Mouse (Mus musculus): ENCODE data around the gene Gm13272.
"Not testable (repeated sequence)": the region's sequence is repeated elsewhere in the genome, so short reads cannot be mapped to it uniquely, and the experiment has no call there.

Gene Gm13272

DNA sequence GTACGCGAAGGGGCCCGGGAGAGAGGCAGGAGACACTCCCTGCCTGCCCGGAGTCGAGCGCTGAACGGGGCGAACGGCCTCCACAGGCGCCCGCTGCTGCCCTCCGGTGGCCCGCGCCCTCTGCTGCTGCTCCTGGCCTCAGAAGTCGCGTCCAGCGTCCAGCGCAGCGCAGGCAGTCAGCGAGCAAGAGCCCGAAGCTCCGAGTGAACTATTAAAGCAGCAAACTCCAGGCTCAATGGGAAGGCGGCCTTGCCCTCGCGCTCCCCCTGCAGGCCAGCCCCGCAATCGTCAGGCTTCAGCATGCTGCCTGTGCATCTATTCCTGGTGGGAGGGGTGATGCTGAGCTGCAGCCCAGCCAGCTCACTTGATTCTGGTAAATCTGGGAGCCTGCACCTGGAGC is 5.8 kb downstream of the Gm13272 start, which contains the start of gene Gm13276:
Gene Gm13276 (plus strand): TSS at position 301 of the 400 bp plus-strand sequence.
- DNase-seq (ENCODE audit: low spot score in 2 of 2), result not testable (repeated sequence)

DNA sequence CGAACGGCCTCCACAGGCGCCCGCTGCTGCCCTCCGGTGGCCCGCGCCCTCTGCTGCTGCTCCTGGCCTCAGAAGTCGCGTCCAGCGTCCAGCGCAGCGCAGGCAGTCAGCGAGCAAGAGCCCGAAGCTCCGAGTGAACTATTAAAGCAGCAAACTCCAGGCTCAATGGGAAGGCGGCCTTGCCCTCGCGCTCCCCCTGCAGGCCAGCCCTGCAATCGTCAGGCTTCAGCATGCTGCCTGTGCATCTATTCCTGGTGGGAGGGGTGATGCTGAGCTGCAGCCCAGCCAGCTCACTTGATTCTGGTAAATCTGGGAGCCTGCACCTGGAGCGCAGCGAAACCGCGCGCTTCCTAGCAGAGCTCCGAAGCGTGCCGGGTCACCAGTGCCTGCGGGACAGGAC is 8.8 kb downstream of the Gm13272 start, which contains the start of gene Gm13277:
Gene Gm13277 (plus strand): TSS at position 231 of the 400 bp plus-strand sequence.
- peak; percentile 22 to 74 for DNase-seq (ENCODE audit: low spot score in 2 of 2)

DNA sequence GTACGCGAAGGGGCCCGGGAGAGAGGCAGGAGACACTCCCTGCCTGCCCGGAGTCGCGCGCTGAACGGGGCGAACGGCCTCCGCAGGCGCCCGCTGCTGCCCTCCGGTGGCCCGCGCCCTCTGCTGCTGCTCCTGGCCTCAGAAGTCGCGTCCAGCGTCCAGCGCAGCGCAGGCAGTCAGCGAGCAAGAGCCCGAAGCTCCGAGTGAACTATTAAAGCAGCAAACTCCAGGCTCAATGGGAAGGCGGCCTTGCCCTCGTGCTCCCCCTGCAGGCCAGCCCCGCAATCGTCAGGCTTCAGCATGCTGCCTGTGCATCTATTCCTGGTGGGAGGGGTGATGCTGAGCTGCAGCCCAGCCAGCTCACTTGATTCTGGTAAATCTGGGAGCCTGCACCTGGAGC is 11.6 kb downstream of the Gm13272 start, which contains the start of gene Gm13278:
Gene Gm13278 (plus strand): TSS at position 301 of the 400 bp plus-strand sequence.
- not testable (repeated sequence) for DNase-seq (ENCODE audit: low spot score in 2 of 2)

DNA sequence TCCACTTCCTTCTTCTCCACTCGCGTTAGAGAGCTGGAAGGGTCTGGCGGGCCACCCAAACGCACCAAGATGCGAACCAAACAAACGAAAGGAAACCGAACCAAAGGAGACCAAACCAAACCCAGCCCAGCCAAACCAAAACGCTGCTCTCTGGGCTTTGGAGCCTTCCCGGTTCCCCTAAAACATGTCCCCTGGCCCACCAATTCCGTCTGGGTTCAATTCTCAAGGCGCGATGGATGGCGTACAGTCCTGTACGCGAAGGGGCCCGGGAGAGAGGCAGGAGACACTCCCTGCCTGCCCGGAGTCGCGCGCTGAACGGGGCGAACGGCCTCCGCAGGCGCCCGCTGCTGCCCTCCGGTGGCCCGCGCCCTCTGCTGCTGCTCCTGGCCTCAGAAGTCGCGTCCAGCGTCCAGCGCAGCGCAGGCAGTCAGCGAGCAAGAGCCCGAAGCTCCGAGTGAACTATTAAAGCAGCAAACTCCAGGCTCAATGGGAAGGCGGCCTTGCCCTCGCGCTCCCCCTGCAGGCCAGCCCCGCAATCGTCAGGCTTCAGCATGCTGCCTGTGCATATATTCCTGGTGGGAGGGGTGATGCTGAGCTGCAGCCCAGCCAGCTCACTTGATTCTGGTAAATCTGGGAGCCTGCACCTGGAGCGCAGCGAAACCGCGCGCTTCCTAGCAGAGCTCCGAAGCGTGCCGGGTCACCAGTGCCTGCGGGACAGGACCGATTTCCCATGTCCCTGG is 14.5 kb downstream of the Gm13272 start, which contains the start of gene Gm13275:
Gene Gm13275 (plus strand): TSS at position 552 of the 740 bp plus-strand sequence.
- peak; percentile 46 to 74 for DNase-seq (ENCODE audit: low spot score in 2 of 2)

DNA sequence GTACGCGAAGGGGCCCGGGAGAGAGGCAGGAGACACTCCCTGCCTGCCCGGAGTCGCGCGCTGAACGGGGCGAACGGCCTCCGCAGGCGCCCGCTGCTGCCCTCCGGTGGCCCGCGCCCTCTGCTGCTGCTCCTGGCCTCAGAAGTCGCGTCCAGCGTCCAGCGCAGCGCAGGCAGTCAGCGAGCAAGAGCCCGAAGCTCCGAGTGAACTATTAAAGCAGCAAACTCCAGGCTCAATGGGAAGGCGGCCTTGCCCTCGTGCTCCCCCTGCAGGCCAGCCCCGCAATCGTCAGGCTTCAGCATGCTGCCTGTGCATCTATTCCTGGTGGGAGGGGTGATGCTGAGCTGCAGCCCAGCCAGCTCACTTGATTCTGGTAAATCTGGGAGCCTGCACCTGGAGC is 17.4 kb downstream of the Gm13272 start, which contains the start of gene Gm13279:
Gene Gm13279 (plus strand): TSS at position 301 of the 400 bp plus-strand sequence.
- DNase-seq (ENCODE audit: low spot score in 2 of 2), result not testable (repeated sequence)

DNA sequence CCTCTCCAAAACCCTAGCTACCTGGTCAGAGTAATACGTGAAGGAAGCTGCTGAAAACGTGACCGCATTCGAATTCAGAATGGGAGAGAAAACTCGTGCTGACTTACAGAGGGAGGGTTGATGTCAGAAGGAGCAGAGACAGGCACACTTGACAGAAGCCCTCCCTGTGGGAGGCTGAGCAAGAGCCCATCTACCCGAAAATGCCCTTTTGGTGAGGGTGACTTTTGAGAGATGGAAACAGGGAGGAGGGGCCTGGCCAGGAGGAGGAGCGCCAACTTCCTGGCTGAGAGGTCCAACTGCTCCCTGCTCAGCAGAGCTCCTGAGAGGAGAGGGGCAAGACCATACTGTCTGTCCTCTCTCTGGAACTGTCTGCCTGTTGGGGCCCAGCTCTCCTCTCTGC is 19.7 kb downstream of the Gm13272 start, which contains the start of gene Gm13285:
Gene Gm13285 (plus strand): TSS at position 301 of the 400 bp plus-strand sequence.
- not testable (repeated sequence) for DNase-seq (ENCODE audit: low spot score in 2 of 2)

DNA sequence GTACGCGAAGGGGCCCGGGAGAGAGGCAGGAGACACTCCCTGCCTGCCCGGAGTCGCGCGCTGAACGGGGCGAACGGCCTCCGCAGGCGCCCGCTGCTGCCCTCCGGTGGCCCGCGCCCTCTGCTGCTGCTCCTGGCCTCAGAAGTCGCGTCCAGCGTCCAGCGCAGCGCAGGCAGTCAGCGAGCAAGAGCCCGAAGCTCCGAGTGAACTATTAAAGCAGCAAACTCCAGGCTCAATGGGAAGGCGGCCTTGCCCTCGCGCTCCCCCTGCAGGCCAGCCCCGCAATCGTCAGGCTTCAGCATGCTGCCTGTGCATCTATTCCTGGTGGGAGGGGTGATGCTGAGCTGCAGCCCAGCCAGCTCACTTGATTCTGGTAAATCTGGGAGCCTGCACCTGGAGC is 23.3 kb downstream of the Gm13272 start, which contains the start of gene Gm13287:
Gene Gm13287 (plus strand): TSS at position 301 of the 400 bp plus-strand sequence.
- not testable (repeated sequence) for DNase-seq (ENCODE audit: low spot score in 2 of 2)

DNA sequence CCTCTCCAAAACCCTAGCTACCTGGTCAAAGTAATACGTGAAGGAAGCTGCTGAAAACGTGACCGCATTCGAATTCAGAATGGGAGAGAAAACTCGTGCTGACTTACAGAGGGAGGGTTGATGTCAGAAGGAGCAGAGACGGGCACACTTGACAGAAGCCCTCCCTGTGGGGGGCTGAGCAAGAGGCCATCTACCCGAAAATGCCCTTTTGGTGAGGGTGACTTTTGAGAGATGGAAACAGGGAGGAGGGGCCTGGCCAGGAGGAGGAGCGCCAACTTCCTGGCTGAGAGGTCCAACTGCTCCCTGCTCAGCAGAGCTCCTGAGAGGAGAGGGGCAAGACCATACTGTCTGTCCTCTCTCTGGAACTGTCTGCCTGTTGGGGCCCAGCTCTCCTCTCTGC is 25.6 kb downstream of the Gm13272 start, which contains the start of gene Gm13288:
Gene Gm13288 (plus strand): TSS at position 301 of the 400 bp plus-strand sequence.
- DNase-seq (ENCODE audit: low spot score in 2 of 2), result not testable (repeated sequence)

DNA sequence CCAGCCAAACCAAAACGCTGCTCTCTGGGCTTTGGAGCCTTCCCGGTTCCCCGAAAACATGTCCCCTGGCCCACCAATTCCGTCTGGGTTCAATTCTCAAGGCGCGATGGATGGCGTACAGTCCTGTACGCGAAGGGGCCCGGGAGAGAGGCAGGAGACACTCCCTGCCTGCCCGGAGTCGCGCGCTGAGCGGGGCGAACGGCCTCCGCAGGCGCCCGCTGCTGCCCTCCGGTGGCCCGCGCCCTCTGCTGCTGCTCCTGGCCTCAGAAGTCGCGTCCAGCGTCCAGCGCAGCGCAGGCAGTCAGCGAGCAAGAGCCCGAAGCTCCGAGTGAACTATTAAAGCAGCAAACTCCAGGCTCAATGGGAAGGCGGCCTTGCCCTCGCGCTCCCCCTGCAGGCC is 26.1 kb downstream of the Gm13272 start:
- peak in 1 of 2 experiments; percentile 3 for DNase-seq (ENCODE audit: low spot score in 2 of 2)

DNA sequence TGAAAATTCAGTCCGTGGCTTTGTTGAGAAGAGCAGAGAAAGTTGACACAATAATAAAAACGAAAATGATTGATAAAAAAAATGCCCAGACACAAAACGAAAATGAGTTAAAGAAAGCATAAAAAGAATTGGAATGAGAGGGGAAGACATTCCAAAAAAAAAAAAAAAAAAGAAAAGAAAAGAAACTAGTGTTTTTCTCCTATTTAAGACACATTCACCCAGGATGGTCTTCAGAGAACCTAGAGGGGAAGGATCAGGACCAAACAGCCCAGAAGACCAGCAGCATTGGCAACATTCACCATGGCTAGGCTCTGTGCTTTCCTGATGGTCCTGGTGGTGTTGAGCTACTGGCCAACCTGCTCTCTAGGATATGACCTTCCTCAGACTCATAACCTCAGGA is 36.3 kb downstream of the Gm13272 start, which contains the start of gene Ifna7:
Gene Ifna7 (plus strand): TSS at position 301 of the 400 bp plus-strand sequence.
- DNase-seq (ENCODE audit: low spot score in 2 of 2), result no peak

DNA sequence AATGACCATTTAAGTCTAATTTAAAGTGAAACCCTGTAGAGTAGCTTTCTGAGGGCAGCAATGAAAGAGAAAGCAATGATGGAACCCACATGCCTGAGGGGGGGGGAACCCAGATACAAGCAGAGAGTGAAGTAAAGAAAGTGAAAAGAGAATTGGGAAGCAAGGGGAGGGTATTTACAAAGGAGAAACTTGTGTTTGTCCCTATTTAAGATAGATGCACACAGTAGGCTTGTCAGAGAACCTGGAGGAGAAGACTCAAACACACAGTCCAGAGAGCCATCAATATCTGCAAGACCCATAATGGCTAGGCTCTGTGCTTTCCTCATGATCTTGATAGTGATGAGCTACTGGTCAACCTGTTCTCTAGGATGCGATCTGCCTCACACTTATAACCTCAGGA is 40.0 kb downstream of the Gm13272 start, which contains the start of gene Ifna11:
Gene Ifna11 (plus strand): TSS at position 301 of the 400 bp plus-strand sequence.
- no peak for DNase-seq (ENCODE audit: low spot score in 2 of 2)

DNA sequence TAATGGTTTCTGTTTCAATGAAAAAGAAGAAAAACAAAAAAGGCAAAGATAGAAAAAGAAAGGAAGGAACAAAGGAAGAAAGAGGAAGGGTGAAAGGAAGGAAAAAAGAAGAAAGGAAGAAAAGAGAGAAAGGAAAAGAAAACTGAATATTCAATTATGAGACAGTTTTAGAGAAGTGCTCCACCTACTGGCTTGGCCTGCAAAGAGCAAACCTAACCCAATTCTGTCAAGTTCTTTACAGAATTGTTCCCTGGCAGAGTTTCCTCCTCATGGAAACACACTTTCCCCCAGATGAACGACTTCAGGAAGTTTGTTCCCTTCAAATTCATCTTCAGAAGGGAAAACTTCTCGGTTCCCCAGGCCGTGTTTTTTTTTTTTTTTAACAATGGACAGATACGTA is 43.3 kb downstream of the Gm13272 start:
- no peak for DNase-seq (ENCODE audit: low spot score in 2 of 2)

DNA sequence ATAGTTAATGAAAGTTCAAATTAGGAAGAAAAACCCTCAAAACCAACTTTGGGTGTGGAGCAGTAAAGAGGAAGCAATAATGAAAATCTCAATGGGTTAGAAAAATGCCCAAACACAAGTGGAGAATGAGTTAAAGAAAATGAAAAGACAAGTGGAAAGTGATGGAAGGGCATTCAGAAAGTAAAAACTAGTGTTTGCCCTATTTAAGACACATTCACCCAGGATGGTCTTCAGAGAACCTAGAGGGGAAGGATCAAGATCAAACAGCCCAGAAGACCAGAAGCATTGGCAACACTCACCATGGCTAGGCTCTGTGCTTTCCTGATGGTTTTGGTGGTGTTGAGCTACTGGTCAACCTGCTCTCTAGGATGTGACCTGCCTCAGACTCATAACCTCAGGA is 47.5 kb downstream of the Gm13272 start, which contains the start of gene Ifna6:
Gene Ifna6 (plus strand): TSS at position 301 of the 400 bp plus-strand sequence.
- not testable (repeated sequence) for DNase-seq (ENCODE audit: low spot score in 2 of 2)
